Mouse (Mus musculus) midbrain, postnatal 0 days (tissue): ENCODE measurements around the gene Gm39566. TPM values are rescaled to one million over a fixed set of nuclear protein-coding genes. Genes with fewer than 3 reads are reported as not detected.
"Not testable (repeated sequence)": the region's sequence is repeated elsewhere in the genome, so short reads cannot be mapped to it uniquely, and the experiment has no call there.

Experiments
- ATAC-seq: fragments of 200-750 bp; cut with Nextera tagmentation; 2 replicates; pipeline ENCODE4 v1.8.0; 2017; ENCODE audit warnings: moderate number of reproducible peaks, mild to moderate bottlenecking, moderate TSS enrichment, moderate library complexity; ENCODE audit not compliant: low FRiP score
- DNase-seq: peaks from one replicate; pipeline ENCODE4 v3.0.0-alpha.2; 2015; ENCODE audit warnings: low spot score
- H3K27ac ChIP-seq: fragments of 300-500 bp; sonication (generic); 2 replicates; pipeline ENCODE4 v1.5.1; 2014; ENCODE audit warnings: low read depth, mild to moderate bottlenecking, low read length, mixed read lengths
- H3K27me3 ChIP-seq: fragments of 300-500 bp; sonication (generic); 2 replicates; pipeline ENCODE4 v1.6.1; 2014; ENCODE audit warnings: low read length, control low read depth, mixed read lengths; ENCODE audit not compliant: insufficient read depth
- H3K36me3 ChIP-seq: fragments of 300-500 bp; sonication (generic); 2 replicates; pipeline ENCODE4 v1.6.1; 2014; ENCODE audit warnings: low read length, control low read depth, mixed read lengths; ENCODE audit not compliant: insufficient read depth
- H3K4me1 ChIP-seq: fragments of 300-500 bp; sonication (generic); 2 replicates; pipeline ENCODE4 v1.6.1; 2014; ENCODE audit warnings: mild to moderate bottlenecking, control low read depth, antibody characterized with exemption, low read length, mixed read lengths; ENCODE audit not compliant: insufficient read depth
- H3K4me2 ChIP-seq: fragments of 300-500 bp; sonication (generic); 2 replicates; pipeline ENCODE4 v1.6.1; 2014; ENCODE audit warnings: low read depth, mild to moderate bottlenecking, low read length, mixed read lengths; ENCODE audit not compliant: poor library complexity, severe bottlenecking
- H3K4me3 ChIP-seq: fragments of 300-500 bp; sonication (generic); 2 replicates; pipeline ENCODE4 v1.5.1; 2014; ENCODE audit warnings: low read depth, mild to moderate bottlenecking, low read length, moderate library complexity
- H3K9ac ChIP-seq: fragments of 300-500 bp; sonication (generic); replicated peaks from 2 replicates; pipeline ENCODE4 v1.6.1; 2014; ENCODE audit warnings: mild to moderate bottlenecking, low read length, moderate library complexity, mixed read lengths; ENCODE audit not compliant: poor library complexity, severe bottlenecking
- H3K9me3 ChIP-seq: fragments of 300-500 bp; sonication (generic); 2 replicates; pipeline ENCODE4 v1.6.1; 2016; ENCODE audit warnings: low read length, control low read depth
- CTCF ChIP-seq: IDR thresholded peaks from 2 replicates; pipeline ENCODE4 v1.5.1; 2016; ENCODE audit warnings: antibody characterized with exemption, mild to moderate bottlenecking
- WGBS: fragments of 180-500 bp; shearing (Covaris S2); extraction: QIAGEN DNeasy Blood & Tissue Kit; methylation state at CpG from one replicate; pipeline ENCODE4 v1.1.7; 2014; 5-methylcytosine and 5-hydroxymethylcytosine counted together
- polyA plus RNA-seq: library from polyadenylated mRNA; unstranded; fragments of >200 nt; fragmentation: Nextera tagmentation; extraction: Ambion mirVana; gene quantifications from 2 replicates; pipeline ENCODE4 v1.2.1, GENCODE M21; 2015
- total RNA-seq: library from RNA; depleted of rRNA; stranded (reverse); fragments of >200 nt; gene quantifications from 2 replicates; pipeline ENCODE4 v1.2.3, GENCODE M21; 2014; rRNA removed

Gene Gm39566
- total RNA-seq (not detected in 2 replicates), polyA plus RNA-seq (not detected in 2 replicates)

DNA sequence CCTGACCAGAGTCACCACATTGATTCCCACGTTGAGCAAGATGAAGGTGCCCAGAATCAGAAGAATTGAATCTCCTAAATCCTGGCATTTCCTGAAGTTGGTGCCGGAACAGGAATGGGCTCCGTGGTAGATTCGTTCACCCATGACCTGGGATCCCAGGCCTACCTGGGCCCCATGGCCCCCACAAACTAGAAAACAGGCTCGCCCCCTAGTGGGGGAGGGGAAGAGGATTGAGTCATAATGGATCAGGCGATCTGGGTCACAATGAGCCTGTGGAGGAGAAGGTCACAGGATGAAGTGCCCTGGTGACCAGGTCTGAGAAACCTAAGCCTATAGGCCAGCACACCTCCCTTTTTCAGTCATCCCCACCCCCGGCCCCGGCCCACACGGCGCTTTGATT is at the start of gene Gm39566:
Gene Gm39566, minus strand, starts transcription at position 144 of the 400 bp plus-strand sequence.
- no peak within 1 kb of the TSS for H3K4me3 ChIP-seq
- 65% methylated on average over 10 of the region's 10 CpGs for WGBS
- no peak within 1 kb of the TSS for H3K9ac ChIP-seq
- DNase-seq (no peak), ATAC-seq (no peak)
- no peaks in the 10 kb centered on the region for H3K4me1 ChIP-seq
- no peaks in the 10 kb centered on the region for H3K27me3 ChIP-seq
- TF ChIP-seq CTCF, result no peak
- no peaks in the 10 kb centered on the region for H3K36me3 ChIP-seq
- no peaks in the 10 kb centered on the region for H3K9me3 ChIP-seq
- H3K4me2 ChIP-seq, result no peak within 1 kb of the TSS
- H3K27ac ChIP-seq, result no peak within 1 kb of the TSS

GRCm38 (mm10) chr11:69864138-69864860 is 49.2 kb upstream of the Gm39566 start:
- no peak for TF ChIP-seq CTCF
- Histone ChIP-seq H3K27me3 (no peaks in the 10 kb centered on the region), H3K36me3 (no peaks in the 10 kb centered on the region), H3K4me1 (no peaks in the 10 kb centered on the region), H3K27ac (no peak overlapping the region), H3K9ac (no peak overlapping the region), H3K9me3 (no peaks in the 10 kb centered on the region), H3K4me2 (no peak overlapping the region), H3K4me3 (no peak overlapping the region)
- ATAC-seq (no peak), DNase-seq (no peak)
- 46% methylated on average over 8 of the region's 8 CpGs for WGBS

- H3K9ac ChIP-seq, H3K9me3 ChIP-seq, H3K27me3 ChIP-seq, H3K27ac ChIP-seq, H3K4me3 ChIP-seq, H3K4me1 ChIP-seq, H3K36me3 ChIP-seq, DNase-seq, ATAC-seq, H3K4me2 ChIP-seq: not testable (repeated sequence)
- WGBS, result 82% methylated on average over 3 of the region's 3 CpGs
These were observed 48.6 kb upstream of the Gm39566 start for GRCm38 (mm10) chr11:69863729-69864128.

DNA sequence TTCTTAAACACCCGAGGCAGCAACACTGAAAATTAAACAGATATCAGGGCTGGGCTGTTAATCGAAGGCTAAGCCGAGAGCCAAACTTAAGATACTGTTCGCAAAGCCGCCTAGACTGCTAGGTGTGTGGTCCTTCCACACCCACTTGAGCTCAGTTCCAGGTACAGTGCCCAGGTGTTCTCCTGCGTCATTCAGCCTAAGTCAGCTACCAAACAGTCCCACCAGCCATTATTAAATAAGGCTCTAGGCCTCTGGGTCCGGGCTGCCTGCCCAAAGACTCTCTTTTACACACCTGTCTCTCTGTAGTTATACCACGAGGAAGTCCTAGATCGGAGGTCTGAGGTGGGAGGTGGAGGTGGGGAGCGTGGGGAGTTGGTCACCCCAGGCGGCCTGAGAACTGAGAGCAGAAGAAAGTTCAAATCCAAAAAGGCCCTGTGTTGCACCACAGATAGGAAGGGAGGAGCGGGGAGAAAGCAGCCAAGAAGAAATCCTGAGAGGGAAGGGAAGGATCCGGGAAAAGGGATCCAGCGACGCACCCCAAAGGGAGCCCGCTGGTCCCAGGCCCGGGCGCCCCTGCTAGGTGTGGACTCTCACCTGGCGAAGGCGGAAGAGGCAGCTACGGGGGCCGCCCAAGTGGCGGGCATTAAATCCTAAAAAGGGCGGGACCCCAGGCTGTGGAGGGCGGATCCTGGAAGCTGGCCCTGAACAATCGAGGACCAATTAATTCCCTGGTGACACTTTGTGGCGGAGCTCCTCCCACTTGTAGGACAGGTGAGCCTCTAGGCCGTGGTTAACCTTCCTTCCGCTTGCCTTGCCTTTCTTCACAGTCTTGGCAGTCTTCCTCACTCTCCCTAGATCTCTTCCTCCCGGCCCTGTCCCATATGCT is 43.3 kb upstream of the Gm39566 start, which contains the start of gene Tnk1:
Gene Tnk1, minus strand, starts transcription at position 618 of the 886 bp plus-strand sequence.
- peaks cover 8% of the 10 kb centered on the region for H3K27me3 ChIP-seq
- no peak within 1 kb of the TSS for H3K27ac ChIP-seq
- WGBS, result 23% methylated on average over 30 of the region's 30 CpGs
- H3K9me3 ChIP-seq, result no peaks in the 10 kb centered on the region
- H3K36me3 ChIP-seq, result no peaks in the 10 kb centered on the region
- no peak for TF ChIP-seq CTCF
- no peak for DNase-seq
- H3K4me1 ChIP-seq, result 0 out of 2 replicates have a peak, but pooled peaks cover 4% of the 10 kb centered on the region
- H3K9ac ChIP-seq, result no peak within 1 kb of the TSS
- no peak within 1 kb of the TSS for H3K4me3 ChIP-seq
- H3K4me2 ChIP-seq, result no peak within 1 kb of the TSS
- no peak for ATAC-seq

GRCm38 (mm10) chr11:69855347-69855746 is 40.2 kb upstream of the Gm39566 start:
- Histone ChIP-seq H3K27ac (no peak overlapping the region), H3K36me3 (peaks cover 15% of the 10 kb centered on the region), H3K27me3 (peaks cover 8% of the 10 kb centered on the region), H3K4me1 (0 out of 2 replicates have a peak, but pooled peaks cover 4% of the 10 kb centered on the region), H3K4me2 (no peak overlapping the region), H3K9ac (no peak overlapping the region), H3K4me3 (no peak overlapping the region), H3K9me3 (no peaks in the 10 kb centered on the region)
- 21% methylated on average over 16 of the region's 16 CpGs for WGBS
- ATAC-seq (peak; percentile 69), DNase-seq (no peak)
- TF ChIP-seq CTCF, result peak; percentile 54
